Mouse (Mus musculus): ENCODE results near the gene Dnah2. TPM values are rescaled to one million over a fixed set of nuclear protein-coding genes. Genes with fewer than 3 reads are reported as not detected.

Dnah2 gene
- total RNA-seq (2023) = 0.03 TPM in 1 of 4 replicates, not detected in the others

DNA sequence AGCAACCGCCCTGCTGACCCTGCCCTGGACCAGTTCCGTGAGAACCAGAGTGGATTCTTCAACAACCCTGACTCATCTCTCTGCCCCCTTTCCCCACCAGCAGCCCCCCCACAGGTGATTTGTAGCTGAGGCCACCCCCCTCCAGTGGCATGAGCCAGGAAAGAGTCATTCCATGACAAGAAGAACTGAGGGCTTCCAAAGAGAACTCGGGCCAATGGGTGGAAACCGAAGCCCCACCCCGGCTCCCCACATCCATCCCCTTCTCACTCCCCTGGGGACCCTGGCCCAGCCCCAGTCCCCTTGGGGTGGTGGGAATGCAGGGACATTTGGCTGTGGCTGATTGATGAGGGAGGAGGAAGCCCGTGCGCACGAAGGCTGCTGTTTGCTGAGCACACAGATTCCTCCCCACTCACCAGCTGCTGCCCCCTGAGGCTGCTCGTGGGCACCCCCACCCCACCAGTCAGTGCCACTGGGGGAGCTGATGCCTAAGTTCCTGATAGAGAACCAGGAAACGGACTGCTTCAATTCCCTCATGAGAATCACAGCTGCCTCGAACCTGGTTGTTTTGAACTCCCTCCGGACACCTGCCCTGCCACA is at the start of gene Dnah2:
Dnah2 (minus strand) TSS at position 51 of the 597 bp plus-strand sequence.

DNA sequence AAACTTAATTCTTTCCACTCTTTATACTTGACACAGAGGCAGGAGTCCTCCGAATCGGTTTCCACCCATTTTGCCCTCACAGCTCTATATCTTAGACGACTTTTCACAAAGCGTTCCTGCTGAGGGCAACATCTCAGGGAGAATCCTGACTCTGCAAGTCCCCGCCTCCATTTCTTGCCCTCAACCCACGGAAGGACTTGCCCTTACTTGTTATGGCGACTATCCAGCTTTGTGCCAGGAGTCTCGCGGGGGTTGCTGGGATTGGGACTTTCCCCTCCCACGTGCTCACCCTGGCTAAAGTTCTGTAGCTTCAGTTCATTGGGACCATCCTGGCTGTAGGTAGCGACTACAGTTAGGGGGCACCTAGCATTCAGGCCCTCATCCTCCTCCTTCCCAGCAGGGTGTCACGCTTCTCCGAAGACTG is 31.2 kb upstream of the Dnah2 start, which contains the start of the genes Wrap53 and Trp53:
Wrap53 (minus strand) TSS at position 165 of the 424 bp plus-strand sequence.
Trp53 (plus strand) TSS at position 269 of the 424 bp plus-strand sequence.

DNA sequence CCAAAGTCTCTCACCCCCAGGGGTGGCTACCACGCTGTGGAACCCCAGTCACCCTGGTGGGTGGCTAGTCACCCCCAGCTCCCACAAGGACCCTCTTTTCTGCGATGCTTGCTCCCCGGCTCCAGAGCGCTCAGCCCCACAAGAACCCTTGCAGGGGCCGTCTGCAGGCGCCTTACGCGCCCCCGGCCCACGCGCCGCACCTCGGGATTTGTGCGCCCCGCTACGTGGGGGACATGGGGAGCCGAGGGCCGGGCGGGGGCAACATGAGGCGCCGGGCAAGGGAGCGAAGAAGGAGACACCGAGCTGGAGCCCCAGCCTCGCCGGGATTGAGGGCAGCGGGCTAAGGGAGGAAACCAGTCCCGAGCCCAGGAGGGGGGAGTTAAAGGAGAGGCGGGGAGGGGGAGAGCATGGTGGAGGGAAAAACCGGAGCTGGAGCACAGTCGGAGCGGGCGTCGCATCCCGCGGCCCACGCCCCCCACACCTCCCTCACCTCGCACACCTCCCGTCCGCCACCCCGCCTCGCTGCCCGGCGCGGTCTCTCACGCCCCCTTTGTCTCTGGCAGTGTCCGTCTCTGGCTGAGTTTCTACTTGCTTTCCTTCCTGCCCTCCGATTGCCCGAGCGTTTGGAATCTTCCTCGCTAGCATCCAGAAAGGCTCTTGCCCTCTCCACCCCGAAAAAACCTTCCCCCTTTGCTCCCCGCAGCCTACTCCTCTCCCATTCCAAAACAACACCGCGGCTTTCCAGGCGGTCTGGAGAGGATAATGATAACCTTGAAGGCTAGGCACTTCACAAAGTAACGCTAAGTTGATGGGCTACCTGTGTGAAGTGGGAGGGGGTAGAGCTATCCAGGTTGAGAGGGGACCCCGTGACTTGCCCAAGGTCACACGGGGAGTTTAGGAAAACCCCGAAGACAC is 11.2 kb upstream of the Dnah2 start, which contains the start of gene Efnb3:
Efnb3 (minus strand) TSS at position 355 of the 915 bp plus-strand sequence.

DNA sequence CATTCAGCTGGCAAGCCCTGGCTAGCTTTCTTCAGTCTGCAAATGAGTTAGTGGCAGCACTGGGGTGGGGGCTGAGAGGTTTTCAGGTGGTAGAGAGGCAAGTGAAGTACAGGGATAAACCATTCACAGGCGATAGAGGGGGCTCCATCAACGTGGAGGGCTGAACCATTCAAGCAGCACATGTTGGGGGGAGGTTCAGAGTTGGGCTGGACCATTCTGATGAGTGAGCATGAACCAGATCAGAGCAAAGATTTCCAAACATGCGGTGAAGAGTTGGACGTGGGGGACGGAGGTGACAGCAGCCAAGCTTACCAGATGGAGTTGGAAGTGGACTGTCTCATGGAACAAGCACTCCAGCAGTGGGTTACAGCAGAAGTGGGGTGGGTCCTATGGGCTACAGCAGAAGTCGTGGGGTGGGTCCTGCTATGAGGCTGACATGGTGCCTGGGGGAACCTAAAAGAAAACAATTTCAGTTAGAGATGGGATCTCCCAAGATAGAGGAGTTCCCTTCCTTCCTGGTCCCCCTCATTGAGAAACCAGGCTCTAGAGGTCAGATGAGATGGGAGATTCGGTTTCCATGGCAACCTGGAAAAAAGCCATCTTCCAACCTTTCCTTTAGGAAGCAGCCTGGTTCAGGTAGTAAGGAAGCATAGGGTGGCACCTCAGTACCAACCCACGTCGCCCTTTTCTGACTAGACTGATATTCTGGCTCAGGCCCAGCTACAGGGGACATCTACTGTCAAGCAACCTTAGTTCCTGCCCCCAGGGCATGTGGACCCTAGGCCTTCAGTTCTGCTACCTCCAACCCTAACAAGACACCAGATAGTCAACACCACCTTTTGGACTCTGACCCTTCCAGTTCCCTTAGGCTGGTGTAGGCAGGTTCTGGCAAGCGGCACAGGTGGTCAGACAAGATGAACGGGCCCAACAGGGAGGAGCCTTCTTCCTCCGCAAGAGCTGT is 135.4 kb downstream of the Dnah2 start, which contains the start of gene Kdm6b:
Kdm6b (minus strand) TSS at position 455 of the 961 bp plus-strand sequence.

DNA sequence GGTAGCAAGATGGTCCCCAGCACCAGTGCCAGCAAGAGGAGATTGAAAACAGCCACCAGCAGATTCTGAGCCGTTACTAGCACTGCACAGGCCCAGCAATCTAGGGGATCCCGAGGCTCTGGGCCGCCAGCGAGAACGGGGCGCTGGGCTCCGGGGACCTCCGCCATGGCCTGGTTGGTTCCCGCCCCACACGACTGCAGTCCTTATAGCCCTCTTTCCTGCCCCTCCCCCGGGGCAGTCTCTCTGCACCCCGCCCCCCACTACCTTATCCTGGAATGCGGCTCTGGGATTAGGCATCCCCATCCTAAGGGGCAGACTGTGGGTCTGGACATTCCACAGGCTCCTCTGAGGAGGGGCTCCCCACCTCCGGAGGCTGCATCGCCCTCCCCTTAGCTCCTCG is 150.9 kb downstream of the Dnah2 start, which contains the start of gene Tmem88:
Tmem88 (minus strand) TSS at position 176 of the 400 bp plus-strand sequence.

DNA sequence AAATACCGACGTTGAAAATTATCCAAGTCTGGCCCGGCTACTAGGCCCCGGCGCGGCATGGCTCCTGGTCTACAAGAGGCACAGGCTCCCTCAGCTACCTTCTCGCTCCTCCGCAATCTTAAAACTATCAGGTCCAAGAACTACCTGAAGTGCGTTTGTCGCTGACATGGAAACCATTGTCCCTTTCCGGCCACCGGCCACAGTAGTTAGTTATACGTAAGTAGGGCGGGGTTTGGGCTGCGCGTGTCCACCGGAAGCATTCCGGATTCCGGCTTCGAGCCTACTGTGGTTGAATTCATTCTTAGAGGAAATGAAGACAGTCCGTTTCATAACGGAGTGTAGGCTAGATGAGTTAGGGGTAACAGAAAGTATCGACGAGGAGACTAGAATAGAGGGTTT is 153.7 kb downstream of the Dnah2 start, which contains the start of the genes Naa38 and Cyb5d1:
Naa38 (plus strand) TSS at position 253 of the 399 bp plus-strand sequence.
Cyb5d1 (minus strand) TSS at position 397 of the 399 bp plus-strand sequence.

Other genes with a start within 250 kb of the Dnah2 start
- gene Cntrob, start 225.3 kb downstream of the Dnah2 start, total RNA-seq (2023) = 26.8 to 32.9 TPM (median 27.4 TPM) in 4 replicates
- 30.7 to 42.7 TPM (median 37.7 TPM) in 4 replicates for gene Trappc1, start 225.1 kb downstream of the Dnah2 start, total RNA-seq (2023)
- gene Kcnab3, start 222.9 kb downstream of the Dnah2 start, total RNA-seq (2023) = 2.2 to 4.6 TPM (median 3.0 TPM) in 4 replicates
- gene Rnf227, start 208.6 kb downstream of the Dnah2 start, total RNA-seq (2023) = 2.4 to 4.6 TPM (median 3.1 TPM) in 4 replicates
- gene Chd3, start 179.7 kb downstream of the Dnah2 start, total RNA-seq (2023) = 335 to 369 TPM (median 343 TPM) in 4 replicates
- gene Naa38, start 153.6 kb downstream of the Dnah2 start, total RNA-seq (2023) = 34.9 to 49.9 TPM (median 39.5 TPM) in 4 replicates
- 40.5 to 48.7 TPM (median 44.6 TPM) in 4 replicates for gene Cyb5d1, start 153.5 kb downstream of the Dnah2 start, total RNA-seq (2023)
- 11.6 to 18.4 TPM (median 15.3 TPM) in 4 replicates for gene Tmem88, start 150.9 kb downstream of the Dnah2 start, total RNA-seq (2023)
- gene Kdm6b, start 135.4 kb downstream of the Dnah2 start, total RNA-seq (2023) = 404 to 430 TPM (median 420 TPM) in 4 replicates
- 0.18 to 0.66 TPM (median 0.35 TPM) in 4 replicates for gene Efnb3, start 11.1 kb upstream of the Dnah2 start, total RNA-seq (2023)
- 11.0 to 15.2 TPM (median 13.1 TPM) in 4 replicates for gene Wrap53, start 31.1 kb upstream of the Dnah2 start, total RNA-seq (2023)
- 122 to 134 TPM (median 130 TPM) in 4 replicates for gene Trp53, start 31.2 kb upstream of the Dnah2 start, total RNA-seq (2023)
- gene Atp1b2, start 56.8 kb upstream of the Dnah2 start, total RNA-seq (2023) = 0.26 to 0.67 TPM (median 0.31 TPM) in 3 of 4 replicates, not detected in the other
- not detected in 4 replicates for gene Shbg, start 68.8 kb upstream of the Dnah2 start, total RNA-seq (2023)
- not detected in 4 replicates for gene Sat2, start 72.9 kb upstream of the Dnah2 start, total RNA-seq (2023)
- 73.0 to 86.7 TPM (median 81.7 TPM) in 4 replicates for gene Fxr2, start 83.9 kb upstream of the Dnah2 start, total RNA-seq (2023)
- 0.95 TPM in 1 of 4 replicates, not detected in the others for gene Sox15, start 106.2 kb upstream of the Dnah2 start, total RNA-seq (2023)
- 58.5 to 68.1 TPM (median 64.8 TPM) in 4 replicates for gene Mpdu1, start 113.5 kb upstream of the Dnah2 start, total RNA-seq (2023)
- 13.5 to 15.1 TPM (median 14.6 TPM) in 4 replicates for gene Cd68, start 117.0 kb upstream of the Dnah2 start, total RNA-seq (2023)
- gene Eif4a1, start 123.3 kb upstream of the Dnah2 start, total RNA-seq (2023) = 683 to 716 TPM (median 701 TPM) in 4 replicates
- gene Senp3, start 133.0 kb upstream of the Dnah2 start, total RNA-seq (2023) = 112 to 142 TPM (median 125 TPM) in 4 replicates
- gene Tnfsf13, start 136.7 kb upstream of the Dnah2 start, total RNA-seq (2023) = not detected in 4 replicates
- gene Tnfsf12, start 146.7 kb upstream of the Dnah2 start, total RNA-seq (2023) = 0.40 TPM in 1 of 4 replicates, not detected in the others
- gene Tnfsfm13, start 147.0 kb upstream of the Dnah2 start, total RNA-seq (2023) = 0.56 TPM in 1 of 4 replicates, not detected in the others
- gene Polr2a, start 209.5 kb upstream of the Dnah2 start, total RNA-seq (2023) = 227 to 251 TPM (median 238 TPM) in 4 replicates
- gene Slc35g3, start 212.9 kb upstream of the Dnah2 start, total RNA-seq (2023) = not detected in 4 replicates
- 62.1 to 72.6 TPM (median 65.4 TPM) in 4 replicates for gene Zbtb4, start 216.8 kb upstream of the Dnah2 start, total RNA-seq (2023)
- 7.8 to 14.5 TPM (median 12.0 TPM) in 4 replicates for gene Chrnb1, start 246.8 kb upstream of the Dnah2 start, total RNA-seq (2023)